Mouse (Mus musculus) macrophage (primary cell): ENCODE measurements around the gene Acoxl. TPM values are rescaled to one million over a fixed set of nuclear protein-coding genes. Genes with fewer than 3 reads are reported as not detected.

Source experiments
- H3K27ac ChIP-seq: fragments of 350-480 bp; formaldehyde crosslinking; 2 replicates; pipeline ENCODE4 v1.9.0; 2021
- H3K36me3 ChIP-seq: fragments of 350-480 bp; formaldehyde crosslinking; 2 replicates; pipeline ENCODE4 v1.9.0; 2021; ENCODE audit errors: inconsistent target
- H3K4me3 ChIP-seq: fragments of 350-480 bp; formaldehyde crosslinking; 2 replicates; pipeline ENCODE4 v1.9.0; 2021; ENCODE audit errors: inconsistent target
- H3K79me2 ChIP-seq: fragments of 350-480 bp; formaldehyde crosslinking; 2 replicates; pipeline ENCODE4 v1.9.0; 2021; ENCODE audit errors: inconsistent target
- WGBS: methylation state at CpG from one replicate; pipeline ENCODE4 v1.1.7; 2026; ENCODE audit warnings: inconsistent platforms; ENCODE audit not compliant: missing documents; 5-methylcytosine and 5-hydroxymethylcytosine counted together
- polyA plus RNA-seq: library from polyadenylated mRNA; stranded (reverse); fragments of 250-400 nt; gene quantifications from 3 replicates; pipeline ENCODE4 v1.2.4, GENCODE M21; 2018; ENCODE audit warnings: inconsistent platforms
- total RNA-seq, 78 experiments: library from RNA; depleted of rRNA; stranded (reverse); fragments of 250-400 nt; gene quantifications; 1 replicate in 9 of 78; 2 replicates in 24 of 78; 3 replicates in 43 of 78; 4 replicates in 2 of 78; pipeline ENCODE4 v1.2.4; 2018; ENCODE audit warnings: inconsistent platforms in 56 of 78

Acoxl gene
- total RNA-seq (2018; cell fraction: chromatin; rRNA removed) = not detected
- total RNA-seq (2018; cell fraction: cytosol; rRNA removed) = under 1 TPM in 13 of 26 experiments, not detected in 13; 0.03 to 0.17 (median 0.07) TPM
- total RNA-seq (2018; cell fraction: nucleus; rRNA removed) = under 1 TPM in 3 of 26 experiments, not detected in 23; 0.17 to 0.44 (median 0.30) TPM
- polyA plus RNA-seq = not detected in 3 replicates

DNA sequence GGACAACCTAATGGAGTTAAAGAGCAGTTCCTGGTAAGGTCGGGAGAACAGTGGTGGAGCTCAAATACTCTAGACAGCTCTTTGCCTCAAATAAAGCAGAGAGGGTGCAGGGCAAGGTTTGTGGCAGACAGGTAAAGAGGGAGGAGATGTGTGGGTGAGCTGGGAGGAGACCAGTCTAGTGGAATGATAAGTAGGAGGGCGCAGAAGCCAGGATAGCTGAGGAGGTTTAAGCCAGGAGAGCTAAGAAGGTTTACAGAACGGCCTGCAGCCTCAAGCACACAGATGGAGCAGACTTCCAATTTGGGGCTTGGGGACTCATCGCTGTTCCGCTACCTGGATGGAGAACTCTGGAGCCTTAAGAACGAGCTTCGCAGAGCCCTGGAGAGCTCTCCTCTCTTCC, at the start of gene Acoxl:
TSS of gene Acoxl (plus strand) at position 301 of the 400 bp plus-strand sequence.
- no peaks in the 10 kb centered on the region for H3K79me2 ChIP-seq
- H3K36me3 ChIP-seq = no peaks in the 10 kb centered on the region
- 71% methylated on average over 7 of the region's 7 CpGs for WGBS
- no peak within 1 kb of the TSS for H3K4me3 ChIP-seq
- no peak within 1 kb of the TSS for H3K27ac ChIP-seq

DNA sequence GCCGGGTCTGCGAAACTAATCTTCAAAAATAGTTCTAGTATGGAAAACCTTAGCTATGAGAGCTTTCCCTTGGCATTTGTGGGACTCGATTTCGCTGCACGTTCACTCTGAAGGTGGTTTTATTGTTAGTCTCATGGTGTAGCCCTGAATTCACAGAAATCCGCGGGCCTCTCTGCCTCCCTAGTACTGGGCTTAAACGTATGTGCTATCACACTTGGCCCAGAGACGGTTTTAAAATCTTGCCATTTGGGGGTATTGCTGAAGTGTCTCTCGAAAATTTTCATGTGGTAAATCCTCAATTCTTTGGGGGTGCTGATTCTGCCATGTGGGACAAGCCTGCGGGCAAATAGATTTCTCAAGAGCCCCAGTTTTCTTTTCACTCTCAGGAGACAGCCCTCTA, 49.5 kb upstream of the Acoxl start:
- 7% methylated on average over 11 of the region's 11 CpGs for WGBS
- H3K27ac ChIP-seq = peak overlapping the region; percentile 35
- H3K36me3 ChIP-seq = no peaks in the 10 kb centered on the region
- H3K4me3 ChIP-seq = peak overlapping the region; percentile 51
- peaks cover 8% of the 10 kb centered on the region; the same call in 1 of the 2 replicates for H3K79me2 ChIP-seq

DNA sequence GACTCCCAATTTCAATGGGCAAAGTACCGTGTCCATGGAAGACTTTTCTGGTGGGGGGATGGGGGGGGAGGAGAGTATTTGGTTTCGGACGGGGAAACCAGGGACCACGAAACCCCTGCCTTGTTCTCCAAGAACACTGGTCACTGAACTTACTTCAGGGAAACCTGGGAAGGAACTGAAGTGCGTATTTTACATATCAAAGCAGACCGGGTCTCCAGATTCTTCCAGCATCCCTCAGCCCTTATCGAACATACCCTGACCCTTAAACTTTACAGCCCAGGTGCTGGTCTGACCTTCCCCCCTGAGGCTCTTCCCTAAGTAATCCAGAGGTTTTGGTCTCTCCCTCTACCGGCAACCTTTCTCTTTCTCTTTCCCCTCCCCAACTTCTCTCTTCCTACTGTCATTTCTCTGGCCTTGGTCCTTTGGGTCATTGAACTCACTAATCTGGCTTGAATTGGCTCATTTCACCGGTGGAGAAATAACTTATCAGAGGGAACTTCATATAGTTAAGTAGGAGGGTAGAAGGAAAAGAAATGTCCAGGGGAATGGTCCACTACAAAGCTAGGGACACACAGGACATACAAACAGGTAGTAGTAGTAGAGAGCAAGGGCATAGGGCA, 48.9 kb upstream of the Acoxl start:
- Histone ChIP-seq H3K36me3 (no peaks in the 10 kb centered on the region), H3K4me3 (no peak overlapping the region), H3K27ac (no peak overlapping the region), H3K79me2 (peaks cover 8% of the 10 kb centered on the region; the same call in 1 of the 2 replicates)
- WGBS = 57% methylated on average over 9 of the region's 9 CpGs

DNA sequence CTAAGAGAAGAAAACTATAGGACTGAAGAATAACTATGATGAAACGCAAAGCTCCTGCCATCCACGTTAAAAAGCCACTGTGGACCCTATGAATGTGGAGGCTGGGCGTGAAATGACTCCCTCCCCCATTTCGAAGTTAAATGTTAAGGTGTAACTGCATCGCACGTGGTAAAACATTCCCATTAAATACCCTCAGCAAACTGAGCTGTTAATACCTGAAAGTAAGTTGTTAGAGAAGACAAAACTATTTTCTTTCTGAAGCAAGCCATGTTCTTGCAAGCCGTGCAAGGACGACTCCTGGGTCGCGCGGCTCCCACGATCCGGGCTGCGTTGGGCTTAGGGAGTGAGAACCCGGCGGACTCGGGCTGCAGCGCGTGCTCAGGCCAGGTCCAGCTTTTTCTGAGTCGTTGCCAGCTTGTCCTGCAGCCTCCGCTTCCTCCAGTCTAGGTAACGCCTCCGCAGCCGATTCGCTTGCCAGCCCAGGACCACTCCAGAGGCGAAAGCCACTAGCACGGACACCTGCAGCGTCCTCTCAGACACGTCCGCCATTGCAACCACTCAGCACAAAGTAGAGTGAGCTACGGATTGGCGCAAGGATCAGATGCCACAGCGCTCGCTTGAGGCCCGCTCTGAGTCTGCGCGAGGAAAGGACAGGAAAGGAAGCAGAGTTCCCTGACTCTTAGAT, 46.6 kb upstream of the Acoxl start, which contains the start of gene Mtln:
TSS of gene Mtln (minus strand) at position 570 of the 685 bp plus-strand sequence.
- Histone ChIP-seq H3K36me3 (no peaks in the 10 kb centered on the region), H3K27ac (peak within 1 kb of the TSS; percentile 27; the same call in 1 of the 2 replicates)
- 0% methylated on average over 37 of the region's 37 CpGs for WGBS

DNA sequence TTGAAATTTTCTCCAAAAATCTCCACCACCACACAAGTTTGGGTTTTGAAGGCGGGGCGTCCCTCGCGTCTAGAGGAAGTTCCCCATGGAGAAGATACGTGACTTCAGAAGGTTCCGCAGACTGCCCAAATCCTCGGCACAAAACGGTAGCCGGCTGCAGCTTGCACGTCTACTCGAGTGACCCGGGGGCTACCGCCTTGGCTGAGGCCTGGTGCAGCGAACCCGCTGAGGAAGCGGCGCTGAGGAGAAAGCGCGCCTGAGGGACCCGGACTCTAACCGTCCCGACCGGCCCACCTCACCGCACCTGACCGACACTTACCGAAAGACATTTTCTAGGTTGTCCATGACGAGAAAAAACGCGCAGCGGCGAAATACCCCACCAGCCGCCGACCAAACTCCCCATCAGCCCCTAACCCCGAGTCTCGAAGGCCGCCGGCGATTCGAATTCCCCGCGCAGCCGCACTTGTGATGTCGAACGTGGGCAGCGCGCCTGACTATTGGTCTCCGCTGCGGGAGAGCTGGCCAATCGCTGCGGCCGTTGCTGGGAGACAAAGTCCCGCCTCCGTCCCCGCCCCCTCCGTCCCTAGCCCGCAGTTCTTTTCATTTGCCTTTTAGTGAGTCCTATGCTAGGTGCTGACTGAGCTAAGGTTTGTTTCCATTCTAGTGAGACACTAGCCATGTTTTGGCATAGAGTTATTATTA, 7.1 kb upstream of the Acoxl start, which contains the start of gene Bub1:
TSS of gene Bub1 (minus strand) at position 465 of the 702 bp plus-strand sequence.
- Histone ChIP-seq H3K27ac (peak within 1 kb of the TSS; percentile 52), H3K36me3 (no peaks in the 10 kb centered on the region), H3K79me2 (peaks cover 33% of the 10 kb centered on the region), H3K4me3 (peak within 1 kb of the TSS; percentile 65)
- under 1% methylated on average over 56 of the region's 56 CpGs for WGBS

More for the DNA sequence above, 46.6 kb upstream of the Acoxl start, which contains the start of gene Mtln:
- Histone ChIP-seq H3K4me3 (peak within 1 kb of the TSS; percentile 60), H3K79me2 (peaks cover 8% of the 10 kb centered on the region; the same call in 1 of the 2 replicates)

DNA sequence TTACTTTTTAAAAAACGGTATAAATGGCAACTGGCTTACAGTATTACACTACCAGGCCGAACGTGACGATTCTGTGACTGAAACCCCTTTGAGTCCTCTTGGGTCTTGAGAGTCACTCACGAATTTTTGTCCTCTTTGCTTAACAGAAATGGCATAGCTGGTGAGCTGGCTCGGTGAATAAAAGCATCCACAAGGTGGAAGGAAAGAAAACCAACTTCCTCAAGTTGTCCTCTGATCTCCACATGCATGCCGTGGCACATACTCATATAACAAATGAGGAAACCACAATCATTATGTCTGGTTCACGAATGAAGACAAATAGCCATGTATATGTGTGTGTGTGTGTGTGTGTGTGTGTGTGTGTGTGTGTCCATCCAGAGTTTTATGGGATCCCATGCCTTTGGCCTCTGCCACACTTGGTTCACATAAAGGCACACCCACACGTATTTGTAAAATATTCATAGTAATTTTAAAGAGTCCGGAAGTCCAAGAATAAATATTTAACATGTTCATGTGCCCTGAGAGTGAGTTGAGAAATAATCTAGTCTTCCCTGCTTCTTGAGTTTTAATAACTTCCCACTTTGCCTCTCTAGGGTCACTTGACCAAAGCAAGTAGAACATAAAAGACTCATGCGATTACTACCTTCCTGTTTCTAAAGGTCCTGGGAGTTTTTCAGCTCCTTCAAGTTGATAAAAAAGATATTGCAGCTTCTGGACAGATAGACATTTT, 6.4 kb upstream of the Acoxl start:
- H3K27ac ChIP-seq = peak overlapping the region; percentile 37
- H3K36me3 ChIP-seq = no peaks in the 10 kb centered on the region
- WGBS = 8% methylated on average over 11 of the region's 11 CpGs
- H3K79me2 ChIP-seq = peaks cover 33% of the 10 kb centered on the region
- peak overlapping the region; percentile 65 for H3K4me3 ChIP-seq

DNA sequence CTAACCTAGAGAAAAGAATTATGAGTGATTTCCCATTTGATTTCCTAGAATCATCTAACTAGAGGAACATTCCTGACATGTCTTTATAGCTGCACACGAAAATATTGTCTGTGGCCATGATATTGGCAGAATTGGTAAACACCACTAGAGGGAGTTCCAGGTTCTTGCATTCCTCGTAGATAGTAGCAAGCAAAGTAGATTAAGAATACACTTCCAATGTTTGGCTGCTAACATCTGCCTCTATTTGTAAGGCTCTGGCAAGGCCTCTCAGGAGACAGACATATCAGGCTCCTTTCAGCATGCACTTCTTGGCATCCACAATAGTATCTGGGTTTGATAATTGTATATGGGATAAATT, 5.9 kb upstream of the Acoxl start:
- 0% methylated on average over 2 of the region's 2 CpGs for WGBS
- no peak overlapping the region for H3K4me3 ChIP-seq

DNA sequence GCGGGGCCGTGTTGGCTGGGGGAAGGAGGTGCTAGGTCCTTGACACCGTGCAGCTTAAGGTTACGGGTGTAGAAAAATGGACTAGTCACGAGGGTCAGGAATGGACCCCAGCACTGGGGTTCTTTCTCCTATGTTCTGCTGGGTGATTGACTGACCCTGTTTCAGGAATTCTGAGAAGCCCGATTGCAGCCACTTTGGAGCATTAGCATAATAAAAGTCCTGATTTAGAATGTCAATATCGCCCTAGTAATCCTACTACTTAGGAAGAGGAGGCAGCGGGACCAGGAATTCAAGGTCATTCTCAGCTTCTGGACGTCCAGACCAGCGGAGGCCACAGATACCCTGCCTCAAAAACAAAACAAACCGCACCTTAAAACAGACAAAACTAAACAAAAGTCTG, 749 bp downstream of the Acoxl start:
- Histone ChIP-seq H3K27ac (no peak overlapping the region), H3K79me2 (no peaks in the 10 kb centered on the region), H3K4me3 (no peak overlapping the region), H3K36me3 (no peaks in the 10 kb centered on the region)
- WGBS = 41% methylated on average over 11 of the region's 11 CpGs

More for the DNA sequence above, 5.9 kb upstream of the Acoxl start:
- H3K79me2 ChIP-seq = peaks cover 33% of the 10 kb centered on the region
- H3K36me3 ChIP-seq = no peaks in the 10 kb centered on the region
- H3K27ac ChIP-seq = peak overlapping the region; percentile 37; the same call in 1 of the 2 replicates

DNA sequence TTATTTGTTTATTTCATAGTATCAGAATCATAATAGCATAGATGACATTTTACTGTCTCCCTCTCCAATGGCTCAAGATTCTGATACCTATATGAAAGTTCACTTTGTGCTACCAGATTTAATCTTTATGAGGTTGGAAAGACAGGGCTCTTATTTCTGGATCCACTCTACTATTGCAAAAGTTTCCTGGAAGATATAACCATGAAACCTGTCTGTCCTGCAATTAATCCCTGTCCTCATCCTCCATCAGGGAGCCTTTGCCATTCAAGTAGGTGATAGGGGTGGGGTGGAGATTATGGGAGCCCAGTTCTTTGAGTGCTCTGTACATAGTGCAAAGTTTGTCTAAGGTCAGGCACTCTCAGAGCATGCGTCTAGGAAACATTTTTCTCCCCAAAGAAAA, 2.7 kb downstream of the Acoxl start:
- Histone ChIP-seq H3K79me2 (no peaks in the 10 kb centered on the region), H3K27ac (no peak overlapping the region), H3K36me3 (no peaks in the 10 kb centered on the region), H3K4me3 (no peak overlapping the region)
- WGBS = 100% methylated on average over 1 of the region's 1 CpGs

DNA sequence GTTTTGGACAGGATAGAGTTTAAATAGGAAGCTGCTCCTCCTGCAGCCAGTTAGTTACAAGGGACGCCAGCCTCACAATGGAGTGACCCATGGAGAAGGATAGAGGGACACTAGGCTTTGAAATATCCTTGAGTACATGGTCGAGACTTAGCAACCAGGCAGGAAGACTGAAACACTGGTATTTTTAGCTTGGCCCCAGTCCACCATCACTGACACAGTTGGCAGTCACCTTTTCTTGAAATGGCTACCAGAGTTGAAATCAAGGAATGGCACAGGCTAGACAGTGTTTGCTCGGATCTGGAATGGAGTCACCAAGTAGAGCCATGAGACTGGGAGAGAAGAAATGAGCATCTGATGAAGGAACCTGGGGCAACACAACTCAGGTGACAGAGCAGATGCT, 3.7 kb downstream of the Acoxl start:
- no peak overlapping the region for H3K27ac ChIP-seq
- no peaks in the 10 kb centered on the region for H3K36me3 ChIP-seq
- H3K4me3 ChIP-seq = no peak overlapping the region
- WGBS = 88% methylated on average over 3 of the region's 3 CpGs
- H3K79me2 ChIP-seq = no peaks in the 10 kb centered on the region

DNA sequence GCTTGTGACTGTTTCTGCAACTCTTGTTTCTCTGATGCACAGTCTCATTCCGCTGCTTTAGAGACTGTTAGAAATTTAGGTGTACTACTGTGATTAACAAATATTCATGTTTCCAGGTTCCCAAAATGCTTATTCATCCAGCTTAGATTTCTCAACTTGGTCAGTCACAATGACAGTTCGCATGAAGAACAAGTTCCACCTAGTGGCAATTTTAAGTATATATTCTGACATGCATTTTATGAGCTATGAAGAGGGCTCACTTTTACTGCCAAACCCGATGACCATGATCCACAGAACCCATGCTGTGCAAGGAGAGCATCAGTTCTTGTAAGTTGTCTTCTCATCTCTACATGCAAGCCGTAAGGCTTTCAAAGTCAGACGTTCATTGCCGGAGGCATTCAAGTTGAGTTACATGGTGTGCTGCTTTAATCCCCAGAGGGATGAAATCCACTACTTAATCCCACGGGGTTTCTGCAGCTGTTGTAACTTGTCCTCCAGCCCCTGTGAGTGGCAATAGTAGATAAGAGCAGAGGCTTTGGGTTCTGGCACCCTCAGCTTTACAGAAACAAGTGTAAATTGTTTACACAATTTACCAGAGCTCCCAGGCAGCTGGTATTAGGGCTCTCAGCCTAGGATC, 6.8 kb downstream of the Acoxl start:
- Histone ChIP-seq H3K4me3 (no peak overlapping the region), H3K36me3 (no peaks in the 10 kb centered on the region), H3K79me2 (no peaks in the 10 kb centered on the region), H3K27ac (no peak overlapping the region)
- WGBS = 33% methylated on average over 7 of the region's 7 CpGs

DNA sequence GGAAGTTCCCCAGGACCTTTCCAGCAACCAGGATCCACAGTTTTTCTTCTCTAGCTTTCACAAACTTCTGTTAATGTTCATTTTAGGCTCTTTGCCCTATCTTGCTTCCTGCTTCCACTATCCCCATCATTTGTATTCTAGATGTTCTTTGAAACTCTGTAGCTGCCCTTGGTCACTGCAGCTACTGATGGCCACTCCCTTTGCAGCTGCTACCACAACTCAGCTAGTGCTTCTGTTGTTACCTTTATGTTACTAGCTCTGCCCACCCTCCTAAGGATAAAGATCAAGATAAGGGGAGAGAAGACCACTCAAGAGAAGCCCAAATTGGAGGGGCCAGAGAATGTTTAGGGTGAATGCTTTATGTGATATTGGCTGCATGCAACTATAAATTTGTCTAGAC, 7.3 kb downstream of the Acoxl start:
- Histone ChIP-seq H3K4me3 (no peak overlapping the region), H3K27ac (no peak overlapping the region), H3K79me2 (no peaks in the 10 kb centered on the region), H3K36me3 (no peaks in the 10 kb centered on the region)

DNA sequence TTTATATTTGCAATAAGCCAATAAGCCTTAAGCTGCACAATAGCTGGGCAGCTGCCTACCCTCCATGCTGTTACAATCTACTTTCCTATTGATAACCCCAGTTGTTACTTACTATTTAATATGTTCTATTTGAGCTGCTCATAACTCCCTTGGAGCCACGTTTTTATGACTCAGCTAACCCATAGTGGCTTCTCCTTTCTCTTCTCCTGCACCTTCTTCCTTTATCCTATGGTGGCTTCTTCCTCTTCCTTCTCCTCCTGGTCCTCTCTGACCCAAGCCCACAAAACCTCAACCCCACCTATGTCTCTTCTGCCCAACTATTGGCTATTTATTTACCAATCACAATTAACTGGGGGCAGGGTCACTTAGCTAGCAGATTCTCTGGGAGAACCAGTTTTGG, 7.9 kb downstream of the Acoxl start:
- H3K27ac ChIP-seq = no peak overlapping the region
- no peak overlapping the region for H3K4me3 ChIP-seq
- no peaks in the 10 kb centered on the region for H3K36me3 ChIP-seq
- no peaks in the 10 kb centered on the region for H3K79me2 ChIP-seq
- WGBS = 0% methylated on average over 1 of the region's 1 CpGs

DNA sequence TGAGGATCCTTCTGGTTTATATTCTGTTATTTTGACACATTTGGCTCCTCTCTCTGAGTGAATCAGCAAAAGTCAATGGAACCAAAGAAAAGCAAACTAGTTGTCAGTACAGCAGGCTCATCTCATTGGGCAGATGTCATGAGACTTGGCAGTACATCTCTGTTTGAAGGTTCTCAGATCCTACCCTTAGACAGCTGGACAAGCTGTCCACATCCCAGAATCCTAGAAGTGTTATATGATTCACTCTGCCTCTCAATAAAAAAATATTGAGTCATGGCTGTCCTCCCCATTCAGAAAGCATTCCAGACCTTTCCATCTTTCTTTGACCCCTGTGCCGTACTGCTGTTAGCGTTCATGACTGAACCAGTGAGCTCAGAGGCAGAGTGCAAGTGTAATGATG, 11.7 kb downstream of the Acoxl start:
- 96% methylated on average over 2 of the region's 2 CpGs for WGBS
- H3K79me2 ChIP-seq = no peaks in the 10 kb centered on the region
- H3K27ac ChIP-seq = no peak overlapping the region
- H3K36me3 ChIP-seq = no peaks in the 10 kb centered on the region
- H3K4me3 ChIP-seq = no peak overlapping the region
